Mouse (Mus musculus): Measurements from ENCODE around the gene Mrpl54.
A peak's percentile ranks its signal among the peaks of the same experiment; 100 is the strongest.
"Not testable (repeated sequence)": the region's sequence is repeated elsewhere in the genome, so short reads cannot be mapped to it uniquely, and the experiment has no call there.

Mrpl54 gene

GRCm38 (mm10) chr10:81229735-81230437 lies 36.8 kb downstream of the Mrpl54 start:
- no peak for DNase-seq (ENCODE audit: low spot score)

- DNase-seq (ENCODE audit: low spot score), result not testable (repeated sequence)
Observed at GRCm38 (mm10) chr10:81223731-81224130, 43.0 kb downstream of the Mrpl54 start.

- no peak for DNase-seq (ENCODE audit: low spot score)
Observed at GRCm38 (mm10) chr10:81221402-81222015, 45.2 kb downstream of the Mrpl54 start.

GRCm38 (mm10) chr10:81217964-81218363 lies 48.8 kb downstream of the Mrpl54 start:
- peak; percentile 71 for DNase-seq (ENCODE audit: low spot score)

- DNase-seq (ENCODE audit: low spot score), result not testable (repeated sequence)
Observed at GRCm38 (mm10) chr10:81217267-81217666, 49.5 kb downstream of the Mrpl54 start.

- DNase-seq (ENCODE audit: low spot score), result no peak
Observed at GRCm38 (mm10) chr10:81216810-81217209, 49.9 kb downstream of the Mrpl54 start.

GRCm38 (mm10) chr10:81216260-81216659 lies 50.5 kb downstream of the Mrpl54 start:
- no peak for DNase-seq (ENCODE audit: low spot score)

All from testis, postnatal 14 days (tissue).